Mouse (Mus musculus): ENCODE data around the gene Esrra.

GRCm38 (mm10) chr19:6892512-6892911, 29.1 kb downstream of the Esrra start:
- no peak for TF ChIP-seq POLR2A (IDR thresholded peaks at IDR 0.05; ENCODE audit: insufficient read depth, low read length)
- TF ChIP-seq CTCF (IDR thresholded peaks at IDR 0.05; ENCODE audit: low read depth, low read length) = no peak
- TF ChIP-seq EP300 (IDR thresholded peaks at IDR 0.05; ENCODE audit: insufficient read depth, low read depth, low read length) = 0 out of 2 replicates have a peak, but pooled peaks have one; percentile 27
